Mouse (Mus musculus): ENCODE data around the gene Aatk.

DNA sequence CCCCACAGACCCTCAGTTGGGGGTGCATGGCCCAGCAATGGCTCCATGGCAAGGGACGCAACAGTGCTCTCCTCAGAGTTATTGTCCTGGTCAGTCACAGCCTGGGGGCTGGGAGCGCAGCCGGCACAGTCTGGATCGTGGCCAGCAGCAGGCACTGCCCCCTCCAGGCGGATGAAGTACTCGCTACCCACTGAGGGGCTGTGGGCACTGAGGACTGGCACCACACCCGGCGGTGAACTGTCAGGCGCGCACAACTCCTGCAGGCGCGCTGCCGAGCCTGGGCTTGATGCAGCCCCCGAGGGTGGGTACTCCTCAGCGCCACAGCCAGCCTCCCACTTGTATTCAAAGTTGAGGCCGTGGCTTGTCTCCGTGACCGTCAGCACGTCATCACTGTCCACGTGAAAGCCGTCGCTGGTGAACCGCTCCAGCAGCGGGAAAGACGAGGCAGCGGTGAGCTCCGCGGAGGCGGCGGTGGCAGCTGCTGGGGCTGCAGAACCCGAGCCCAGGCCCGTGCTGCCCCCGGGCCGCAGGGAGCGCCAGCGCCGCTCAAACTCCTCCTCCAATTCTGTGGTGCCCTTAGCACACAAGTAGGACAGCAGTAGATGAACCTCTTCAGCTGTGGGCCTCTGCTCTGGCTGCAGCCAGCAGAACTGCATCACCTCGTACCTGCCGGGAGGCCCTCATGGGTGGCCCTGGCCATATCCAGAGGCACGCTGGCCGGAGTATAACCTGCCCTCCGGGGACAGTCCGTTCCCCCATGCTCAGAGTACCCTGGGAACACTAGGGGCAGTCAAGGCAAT, 35.0 kb downstream of the Aatk start:
- no peak for TF ChIP-seq CTCF (IDR thresholded peaks at IDR 0.05; ENCODE audit: control insufficient read depth, insufficient read depth, insufficient read length)
- no peak for TF ChIP-seq USF1 (IDR thresholded peaks at IDR 0.05; ENCODE audit: low read depth)
- no peak for TF ChIP-seq MYOG (IDR thresholded peaks at IDR 0.05; ENCODE audit: control insufficient read depth, extremely low read depth, insufficient read length)
- no peak for TF ChIP-seq MYOD1 (IDR thresholded peaks at IDR 0.05; ENCODE audit: control insufficient read depth, insufficient read length, low read depth)
